Mouse (Mus musculus) heart, embryonic 14.5 days (tissue): Measurements from ENCODE around the gene Tmem132b. TPM values are rescaled to one million over a fixed set of nuclear protein-coding genes. Genes with fewer than 3 reads are reported as not detected.

Source experiments
- ATAC-seq: fragments of 200-750 bp; cut with Nextera tagmentation; 2 replicates; pipeline ENCODE4 v1.8.0; 2017; ENCODE audit warnings: low read depth, moderate TSS enrichment; ENCODE audit not compliant: insufficient number of reproducible peaks, insufficient read depth, low FRiP score
- H3K27ac ChIP-seq, 2 experiments: fragments of 200-500 bp in 1 of 2; fragments of 300-500 bp in 1 of 2; sonication (generic) in 1 of 2; replicated peaks in 1 of 2; 2 replicates each; pipeline ENCODE4 v1.5.1; 2012 to 2014; ENCODE audit warnings: low read depth in 2 of 2, low read length in 2 of 2, control low read depth in 1 of 2, mild to moderate bottlenecking in 1 of 2, mixed read lengths in 1 of 2; ENCODE audit not compliant: control insufficient read depth in 1 of 2, insufficient read depth in 1 of 2
- H3K27me3 ChIP-seq: fragments of 300-500 bp; sonication (generic); 2 replicates; pipeline ENCODE4 v1.6.1; 2014; ENCODE audit warnings: mild to moderate bottlenecking, low read length, control low read depth; ENCODE audit not compliant: control insufficient read depth, insufficient read depth
- H3K36me3 ChIP-seq: fragments of 300-500 bp; sonication (generic); 2 replicates; pipeline ENCODE4 v1.6.1; 2014; ENCODE audit warnings: mild to moderate bottlenecking, control low read depth, low read length, mixed read lengths; ENCODE audit not compliant: control insufficient read depth, insufficient read depth
- H3K4me1 ChIP-seq, 2 experiments: fragments of 200-500 bp in 1 of 2; fragments of 300-500 bp in 1 of 2; sonication (generic) in 1 of 2; 2 replicates each; pipeline ENCODE4 v1.6.1; 2012 to 2014; ENCODE audit warnings: low read length in 2 of 2, control low read depth in 1 of 2, mixed read lengths in 1 of 2; ENCODE audit not compliant: control insufficient read depth in 2 of 2, insufficient read depth in 2 of 2
- H3K4me2 ChIP-seq: fragments of 300-500 bp; sonication (generic); 2 replicates; pipeline ENCODE4 v1.6.1; 2014; ENCODE audit warnings: mild to moderate bottlenecking, low read length
- H3K4me3 ChIP-seq, 2 experiments: fragments of 200-500 bp in 1 of 2; fragments of 300-500 bp in 1 of 2; sonication (generic) in 1 of 2; 2 replicates each; pipeline ENCODE4 v1.5.1; 2012 to 2014; ENCODE audit warnings: low read length in 2 of 2, mild to moderate bottlenecking in 2 of 2, control low read depth in 1 of 2, low read depth in 1 of 2, moderate library complexity in 1 of 2; ENCODE audit not compliant: control insufficient read depth in 1 of 2, insufficient read depth in 1 of 2
- H3K9ac ChIP-seq: fragments of 300-500 bp; sonication (generic); 2 replicates; pipeline ENCODE4 v1.6.1; 2014; ENCODE audit warnings: mild to moderate bottlenecking, low read length
- H3K9me3 ChIP-seq: fragments of 300-500 bp; sonication (generic); 2 replicates; pipeline ENCODE4 v1.6.1; 2016; ENCODE audit warnings: low read length, control low read depth; ENCODE audit not compliant: control insufficient read depth
- WGBS: fragments of 180-500 bp; shearing (Covaris S2); extraction: QIAGEN DNeasy Blood & Tissue Kit; methylation state at CpG from one replicate; pipeline ENCODE4 v1.1.7; 2014; 5-methylcytosine and 5-hydroxymethylcytosine counted together
- polyA plus RNA-seq: library from polyadenylated mRNA; unstranded; fragments of >200 nt; fragmentation: Nextera tagmentation; extraction: Ambion mirVana; gene quantifications from 2 replicates; pipeline ENCODE4 v1.2.1, GENCODE M21; 2014

Tmem132b gene
- polyA plus RNA-seq, result not detected in 2 replicates

DNA sequence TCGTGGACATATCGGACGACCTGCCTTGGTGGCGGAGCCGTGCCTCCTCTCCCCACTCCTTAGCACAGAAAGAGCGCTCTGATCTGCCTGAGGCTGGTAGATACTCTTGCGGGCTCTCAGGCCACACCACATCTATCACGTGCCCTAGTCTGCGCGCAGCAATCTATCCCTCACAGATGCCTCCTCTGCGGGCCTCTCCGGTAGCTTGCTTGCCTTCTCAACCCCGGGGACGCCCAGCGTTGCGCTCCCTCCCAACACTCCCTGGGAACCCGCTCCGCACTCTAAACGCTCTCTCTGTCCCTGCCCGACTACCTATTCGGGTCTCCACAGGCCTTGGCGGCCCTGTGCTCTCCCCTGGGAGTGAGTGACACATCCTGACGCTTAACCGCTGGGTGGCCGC lies at the start of gene Tmem132b:
TSS of gene Tmem132b (plus strand) at position 141 of the 400 bp plus-strand sequence.
- ATAC-seq, result no peak
- no peak within 1 kb of the TSS for H3K27ac ChIP-seq
- H3K4me1 ChIP-seq, result peaks cover 0 to 14% of the 10 kb centered on the region in 2 experiments; a peak in 3 of 4 replicates
- peak within 1 kb of the TSS; percentile 47 to 48 for H3K4me3 ChIP-seq
- peaks cover 80% of the 10 kb centered on the region for H3K27me3 ChIP-seq
- H3K4me2 ChIP-seq, result peak within 1 kb of the TSS; percentile 83
- no peaks in the 10 kb centered on the region for H3K36me3 ChIP-seq
- WGBS, result 2% methylated on average over 24 of the region's 25 CpGs
- H3K9ac ChIP-seq, result no peak within 1 kb of the TSS
- H3K9me3 ChIP-seq, result peaks cover 2% of the 10 kb centered on the region

DNA sequence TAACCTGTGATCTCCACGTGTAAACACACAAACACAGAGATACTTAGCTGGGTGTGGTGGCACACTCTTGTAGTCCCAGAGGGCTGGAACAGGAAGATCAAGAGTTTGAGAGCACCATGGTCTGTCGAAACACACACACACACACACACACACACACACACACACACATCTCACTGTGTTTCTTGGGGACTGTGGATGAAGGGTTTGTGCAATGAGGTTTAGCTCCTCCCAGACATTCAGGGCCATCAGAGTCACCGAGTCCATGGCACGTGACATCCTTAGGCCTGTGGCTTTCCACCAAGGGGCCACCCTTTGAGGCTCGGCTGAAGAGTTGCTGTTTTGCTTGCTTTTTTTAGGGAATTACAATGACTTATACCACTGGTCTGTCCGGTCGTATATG lies 49.1 kb upstream of the Tmem132b start:
- H3K9ac ChIP-seq, result no peak overlapping the region
- 86% methylated on average over 7 of the region's 7 CpGs for WGBS
- H3K4me2 ChIP-seq, result no peak overlapping the region
- no peaks in the 10 kb centered on the region for H3K9me3 ChIP-seq
- H3K27ac ChIP-seq, result no peak overlapping the region
- no peaks in the 10 kb centered on the region for H3K27me3 ChIP-seq
- peaks cover 17% of the 10 kb centered on the region; the same call in 1 of the 2 replicates for H3K36me3 ChIP-seq
- H3K4me3 ChIP-seq, result no peak overlapping the region
- no peak for ATAC-seq
- peaks cover 0 to under 1% of the 10 kb centered on the region in 2 experiments; a peak in 1 of 4 replicates for H3K4me1 ChIP-seq

DNA sequence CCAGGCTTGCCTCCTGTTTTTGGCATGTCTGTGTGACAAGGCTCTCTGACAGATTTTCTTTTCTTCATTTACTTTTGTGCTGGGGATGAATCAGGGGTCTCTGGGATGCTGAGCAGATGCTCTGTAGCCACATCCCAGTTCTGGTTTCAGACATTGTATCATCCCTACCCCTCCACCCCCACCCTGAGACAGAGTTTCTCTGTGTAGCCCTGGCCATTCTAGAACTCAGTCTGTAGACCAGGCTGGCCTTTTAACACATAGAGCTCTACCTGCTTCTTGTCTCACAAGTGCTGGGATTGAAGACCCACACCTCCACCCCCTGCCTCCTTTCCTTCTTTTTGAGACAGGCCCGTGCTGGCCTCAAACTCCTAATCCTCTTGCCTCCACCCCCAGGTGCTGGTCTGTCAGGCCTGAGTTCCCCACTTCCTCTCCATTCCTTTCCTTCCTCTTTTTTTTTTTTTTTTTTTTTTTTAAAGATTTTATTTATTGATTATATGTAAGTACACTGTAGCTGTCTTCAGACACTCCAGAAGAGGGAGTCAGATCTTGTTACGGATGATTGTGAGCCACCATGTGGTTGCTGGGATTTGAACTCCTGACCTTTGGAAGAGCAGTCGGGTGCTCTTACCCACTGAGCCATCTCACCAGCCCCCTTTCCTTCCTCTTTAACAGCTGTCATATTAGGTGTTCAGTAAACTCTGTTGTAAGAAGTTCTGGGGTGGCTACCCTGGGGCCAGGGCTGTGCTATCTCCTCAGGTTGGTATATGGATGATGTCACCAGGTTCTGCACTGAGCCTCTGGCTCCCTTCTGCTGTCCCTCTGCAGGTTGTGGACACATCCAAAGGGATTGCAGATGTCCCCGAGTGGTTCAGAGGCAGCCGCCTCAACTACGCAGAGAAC lies 47.6 kb upstream of the Tmem132b start:
- H3K9me3 ChIP-seq, result no peaks in the 10 kb centered on the region
- H3K4me1 ChIP-seq, result peaks cover 0 to 9% of the 10 kb centered on the region in 2 experiments; a peak in 2 of 4 replicates
- no peak overlapping the region for H3K27ac ChIP-seq
- no peak overlapping the region for H3K4me2 ChIP-seq
- no peaks in the 10 kb centered on the region for H3K27me3 ChIP-seq
- H3K4me3 ChIP-seq, result no peak overlapping the region
- H3K9ac ChIP-seq, result no peak overlapping the region
- ATAC-seq, result no peak
- WGBS, result 80% methylated on average over 5 of the region's 6 CpGs
- H3K36me3 ChIP-seq, result peaks cover 22% of the 10 kb centered on the region

DNA sequence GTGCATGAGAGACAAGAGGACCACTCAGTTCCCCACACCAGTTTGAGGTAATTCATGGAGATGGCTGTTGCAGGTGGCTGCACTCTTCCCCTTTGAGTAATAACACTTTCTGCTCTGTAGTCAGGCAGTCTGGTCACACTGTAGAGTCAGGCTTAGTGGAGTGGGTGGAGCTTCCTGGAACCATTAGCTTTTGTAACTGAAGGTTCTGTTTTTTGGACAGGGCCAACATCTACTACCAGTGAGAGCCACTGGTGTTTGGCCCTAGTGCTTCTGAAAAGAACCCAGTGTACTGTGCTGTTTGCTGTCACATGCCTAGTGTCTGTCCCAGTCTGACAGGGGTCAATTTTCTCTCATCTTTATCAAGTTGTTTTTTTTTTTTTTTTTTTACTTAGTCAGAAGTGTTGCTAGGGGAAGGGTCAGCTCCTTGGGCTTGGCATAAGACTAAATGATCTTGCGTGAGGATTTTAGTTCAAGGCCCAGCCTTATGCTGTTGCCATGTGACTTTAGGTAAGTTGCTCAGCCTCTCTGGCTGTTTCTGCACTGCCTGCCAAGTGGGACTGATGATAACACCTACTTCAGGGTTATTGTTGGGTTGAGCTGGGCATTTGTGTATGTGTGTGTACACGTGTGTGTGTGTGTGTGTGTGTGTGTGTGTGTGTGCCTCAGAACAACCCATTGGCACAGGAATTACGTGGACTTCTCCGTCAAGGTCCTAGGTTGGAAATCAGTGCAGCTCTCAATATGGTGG lies 46.4 kb upstream of the Tmem132b start:
- no peak overlapping the region for H3K9ac ChIP-seq

DNA sequence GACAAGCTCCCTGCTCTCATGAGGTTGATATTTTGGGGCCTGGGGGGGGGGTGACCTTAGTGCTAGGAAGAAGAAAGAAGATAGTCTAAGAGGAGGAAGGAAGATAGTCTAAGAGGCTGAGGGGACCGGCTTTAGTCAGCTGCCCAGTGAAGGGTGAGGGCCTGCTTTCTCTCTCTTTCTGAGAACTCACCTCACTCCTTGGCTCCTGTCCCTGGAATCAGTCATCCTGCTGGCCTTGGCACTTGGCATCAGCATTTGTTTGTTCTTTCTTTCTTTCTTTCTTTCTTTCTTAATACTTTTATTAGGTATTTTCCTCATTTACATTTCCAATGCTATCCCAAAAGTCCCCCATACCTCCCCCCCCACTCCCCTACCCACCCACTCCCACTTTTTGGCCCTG lies 45.5 kb upstream of the Tmem132b start:
- H3K9ac ChIP-seq, result no peak overlapping the region
- no peak overlapping the region for H3K4me2 ChIP-seq
- H3K9me3 ChIP-seq, result no peaks in the 10 kb centered on the region
- H3K27me3 ChIP-seq, result no peaks in the 10 kb centered on the region
- H3K4me1 ChIP-seq, result peaks cover 0 to 9% of the 10 kb centered on the region in 2 experiments; a peak in 2 of 4 replicates
- no peak overlapping the region for H3K4me3 ChIP-seq
- H3K36me3 ChIP-seq, result peaks cover 28% of the 10 kb centered on the region
- ATAC-seq, result no peak
- WGBS, result 78% methylated on average over 1 of the region's 1 CpGs
- no peak overlapping the region for H3K27ac ChIP-seq

More for the DNA sequence above, 46.4 kb upstream of the Tmem132b start:
- Histone ChIP-seq H3K4me2 (no peak overlapping the region), H3K27ac (no peak overlapping the region), H3K4me1 (peaks cover 0 to 9% of the 10 kb centered on the region in 2 experiments; a peak in 2 of 4 replicates), H3K36me3 (peaks cover 26% of the 10 kb centered on the region), H3K4me3 (no peak overlapping the region), H3K9me3 (no peaks in the 10 kb centered on the region), H3K27me3 (no peaks in the 10 kb centered on the region)
- 86% methylated on average over 4 of the region's 4 CpGs for WGBS
- ATAC-seq, result no peak

DNA sequence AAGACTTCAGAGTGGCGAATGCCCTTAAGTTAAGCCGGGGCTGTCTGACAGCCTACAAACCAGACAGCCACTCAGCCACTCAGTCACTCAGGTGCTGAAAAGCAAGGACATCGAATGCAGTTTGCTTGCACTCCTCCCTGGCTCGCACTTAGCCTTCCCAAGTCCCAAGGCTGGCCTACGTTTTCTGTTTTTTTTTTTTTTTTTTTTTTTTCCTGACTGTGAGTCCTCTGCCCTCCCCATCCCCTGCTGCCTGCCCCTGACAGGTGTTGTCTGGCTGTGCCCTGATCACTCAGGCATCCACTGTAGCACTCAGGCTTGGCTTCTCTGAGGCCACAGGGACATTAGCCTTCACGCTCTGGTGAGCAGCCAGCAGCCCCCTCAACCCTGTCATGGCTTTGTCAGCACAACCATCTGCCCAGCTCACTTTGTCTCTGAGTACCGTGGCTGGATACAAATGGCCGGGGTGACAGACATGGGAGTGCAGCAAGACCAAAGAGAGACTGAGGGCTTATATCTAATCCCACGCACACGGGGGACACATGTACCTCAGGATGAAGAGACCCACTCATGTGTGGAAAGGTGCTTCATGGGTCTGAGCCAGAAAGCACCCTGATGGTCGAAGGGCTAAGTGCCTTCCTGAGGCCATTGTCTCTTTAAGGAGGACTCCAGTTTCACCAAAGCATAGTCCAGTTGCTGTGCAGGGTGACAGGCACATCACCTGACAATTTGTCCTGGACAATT lies 44.0 kb upstream of the Tmem132b start:
- no peaks in the 10 kb centered on the region for H3K9me3 ChIP-seq
- H3K9ac ChIP-seq, result no peak overlapping the region
- no peak for ATAC-seq
- no peak overlapping the region for H3K27ac ChIP-seq
- peaks cover 0 to 9% of the 10 kb centered on the region in 2 experiments; a peak in 2 of 4 replicates for H3K4me1 ChIP-seq
- WGBS, result 61% methylated on average over 11 of the region's 11 CpGs
- no peak overlapping the region for H3K4me3 ChIP-seq
- no peaks in the 10 kb centered on the region for H3K27me3 ChIP-seq
- no peak overlapping the region for H3K4me2 ChIP-seq
- H3K36me3 ChIP-seq, result peaks cover 32% of the 10 kb centered on the region

DNA sequence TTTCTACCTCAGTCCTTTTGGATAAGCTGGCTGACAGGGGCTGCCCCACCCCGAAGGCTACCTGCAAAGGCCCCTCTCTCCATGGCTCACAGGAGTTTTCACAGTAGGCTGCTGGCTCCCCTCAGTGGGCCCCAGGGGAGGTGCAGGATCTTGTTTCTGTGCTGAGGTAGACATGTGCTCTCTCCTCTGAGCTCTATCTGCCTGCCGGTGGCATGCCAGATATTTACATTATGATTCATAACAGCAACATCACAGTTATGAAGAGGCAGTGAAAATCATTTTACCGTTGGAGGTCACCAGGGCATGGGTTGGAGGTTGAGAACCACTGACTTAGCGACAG lies 43.5 kb upstream of the Tmem132b start:
- peaks cover 0 to 9% of the 10 kb centered on the region in 2 experiments; a peak in 2 of 4 replicates for H3K4me1 ChIP-seq
- no peaks in the 10 kb centered on the region for H3K9me3 ChIP-seq
- no peak overlapping the region for H3K9ac ChIP-seq
- peaks cover 27% of the 10 kb centered on the region for H3K36me3 ChIP-seq
- H3K4me2 ChIP-seq, result no peak overlapping the region
- no peak for ATAC-seq
- 49% methylated on average over 4 of the region's 4 CpGs for WGBS
- H3K27ac ChIP-seq, result no peak overlapping the region
- no peak overlapping the region for H3K4me3 ChIP-seq
- H3K27me3 ChIP-seq, result no peaks in the 10 kb centered on the region
